Comparison of ENCODE assay signal across 10 mouse cellular contexts in genomic region chr5:150522867-150523234, GRCm38 (mm10). TPM values are rescaled to one million over a fixed set of nuclear protein-coding genes. Genes with fewer than 3 reads are reported as not detected.
A peak's percentile ranks its signal among the peaks of the same experiment; 100 is the strongest.
DNase-seq lines count a peak whose midpoint lies in the region; ATAC-seq and TF ChIP-seq lines count a peak whose summit lies in the region.
"Had no signal": no experiment of that assay in that cellular context is flagged by ENCODE, and none has a peak within 500 bp of the region (broad histone marks: within the 10 kb centered on the region; RNA-seq: fewer than 3 reads in every experiment).

No protein-coding gene starts in this region.

- peak; percentile 40 for DNase-seq in liver, adult 2 months (ENCODE audit: extremely low read depth, low read depth, low spot score)
- no peak for DNase-seq in liver
- DNase-seq in embryonic facial prominence, embryonic 11.5 days (ENCODE audit: low spot score), result no peak
- no peak for DNase-seq in left cerebral cortex, postnatal 36 days (ENCODE audit: low spot score in 2 of 2)
- DNase-seq in layer of hippocampus, postnatal 25 days (ENCODE audit: extremely low spot score in 1 of 2, low spot score in 1 of 2), result no peak
- DNase-seq in left cerebral cortex, postnatal 10 days (ENCODE audit: extremely low spot score in 1 of 2, low spot score in 2 of 2), result no peak

- no peak for TF ChIP-seq POLR2A in liver, adult 2 months (IDR thresholded peaks at IDR 0.05; ENCODE audit: extremely low read depth, insufficient read depth, low read length)

- no peaks in the 10 kb centered on the region for H3K79me2 ChIP-seq in liver, adult 2 months (ENCODE audit: control insufficient read depth, insufficient read depth, low read length)

- peak overlapping the region; percentile 89 for H3K4me3 ChIP-seq in liver, adult 2 months (ENCODE audit: insufficient read depth, low read depth, low read length)
- H3K4me3 ChIP-seq in embryonic facial prominence, embryonic 11.5 days (ENCODE audit: low read depth, low read length), result peak overlapping the region; percentile 80
- peak overlapping the region; percentile 85 for H3K4me3 ChIP-seq in intestine, postnatal 0 days (ENCODE audit: low read depth, low read length)
- H3K4me3 ChIP-seq in neural tube, embryonic 14.5 days (ENCODE audit: low read depth, low read length), result peak overlapping the region; percentile 71

- TF ChIP-seq CTCF in liver, adult 2 months (IDR thresholded peaks at IDR 0.05; ENCODE audit: low read depth, low read length), result no peak
- TF ChIP-seq CTCF in intestine, postnatal 0 days (IDR thresholded peaks at IDR 0.05; ENCODE audit: low read depth), result no peak

- ATAC-seq in embryonic facial prominence, embryonic 11.5 days (replicated peaks; ENCODE audit: insufficient number of reproducible peaks, low FRiP score, low TSS enrichment, low read depth), result no peak; the same call in 1 of the 2 replicates
- peak; percentile 20 for ATAC-seq in intestine, postnatal 0 days
- no peak; the same call in 1 of the 2 replicates for ATAC-seq in neural tube, embryonic 14.5 days (ENCODE audit: low read depth)

- H3K27me3 ChIP-seq in liver, adult 2 months (ENCODE audit: control insufficient read depth, insufficient read depth, low read length), result no peaks in the 10 kb centered on the region
- H3K27me3 ChIP-seq in embryonic facial prominence, embryonic 11.5 days (ENCODE audit: control insufficient read depth, insufficient read depth, low read length), result no peaks in the 10 kb centered on the region
- H3K27me3 ChIP-seq in intestine, postnatal 0 days (replicated peaks; ENCODE audit: control insufficient read depth, insufficient read depth, low read length), result no peaks in the 10 kb centered on the region
- no peaks in the 10 kb centered on the region for H3K27me3 ChIP-seq in neural tube, embryonic 14.5 days (ENCODE audit: control insufficient read depth, insufficient read depth, low read length)

- H3K4me2 ChIP-seq in embryonic facial prominence, embryonic 11.5 days (ENCODE audit: low read depth, low read length), result peak overlapping the region; percentile 63
- H3K4me2 ChIP-seq in intestine, postnatal 0 days (replicated peaks; ENCODE audit: low read depth), result peak overlapping the region; percentile 85
- peak overlapping the region; percentile 64 for H3K4me2 ChIP-seq in neural tube, embryonic 14.5 days (ENCODE audit: low read depth, low read length)

- H3K4me1 ChIP-seq in liver, adult 2 months (ENCODE audit: control insufficient read depth, insufficient read depth, low read length), result no peaks in the 10 kb centered on the region
- no peaks in the 10 kb centered on the region for H3K4me1 ChIP-seq in embryonic facial prominence, embryonic 11.5 days (ENCODE audit: control insufficient read depth, insufficient read depth, low read length)
- no peaks in the 10 kb centered on the region for H3K4me1 ChIP-seq in intestine, postnatal 0 days (replicated peaks; ENCODE audit: control insufficient read depth, insufficient read depth, low read length)
- H3K4me1 ChIP-seq in neural tube, embryonic 14.5 days (ENCODE audit: control insufficient read depth, insufficient read depth, low read length), result 0 out of 2 replicates have a peak, but pooled peaks cover 3% of the 10 kb centered on the region

- WGBS in liver, adult 2 months, result 4% methylated on average over 11 of the region's 11 CpGs
- 10% methylated on average over 11 of the region's 11 CpGs for WGBS in embryonic facial prominence, embryonic 11.5 days
- WGBS in intestine, postnatal 0 days, result 5% methylated on average over 11 of the region's 11 CpGs
- WGBS in neural tube, embryonic 14.5 days, result 9% methylated on average over 11 of the region's 11 CpGs

- intact Hi-C loops in left cerebral cortex, postnatal 36 days (cut with DNase I), result loop anchor here (2.0 to 10.0 kb wide), 2 partner anchors 72 to 142 kb away; partner anchors contain the start of gene N4bp2l1
- intact Hi-C loops in left cerebral cortex, postnatal 10 days (cut with DNase I), result loop anchor here (2.0 kb wide), 1 partner anchor 142 kb away; no protein-coding TSS in a partner anchor

- H3K9ac ChIP-seq in liver, adult 2 months (ENCODE audit: low read depth, low read length), result peak overlapping the region; percentile 92
- H3K9ac ChIP-seq in embryonic facial prominence, embryonic 11.5 days (replicated peaks; ENCODE audit: low read length), result peak overlapping the region; percentile 94
- H3K9ac ChIP-seq in intestine, postnatal 0 days (ENCODE audit: low read depth, low read length), result peak overlapping the region; percentile 80
- peak overlapping the region; percentile 76 for H3K9ac ChIP-seq in neural tube, embryonic 14.5 days (replicated peaks; ENCODE audit: low read depth, low read length)

- no peaks in the 10 kb centered on the region for H3K9me3 ChIP-seq in embryonic facial prominence, embryonic 11.5 days (replicated peaks; ENCODE audit: control insufficient read depth, low read length)
- no peaks in the 10 kb centered on the region for H3K9me3 ChIP-seq in intestine, postnatal 0 days (ENCODE audit: control insufficient read depth)
- no peaks in the 10 kb centered on the region for H3K9me3 ChIP-seq in neural tube, embryonic 14.5 days (ENCODE audit: control insufficient read depth, low read length)

- H3K27ac ChIP-seq in liver, adult 2 months (replicated peaks; ENCODE audit: insufficient read depth, low read depth, low read length), result peak overlapping the region; percentile 59
- H3K27ac ChIP-seq in embryonic facial prominence, embryonic 11.5 days (replicated peaks; ENCODE audit: low read depth, low read length), result peak overlapping the region; percentile 73
- H3K27ac ChIP-seq in intestine, postnatal 0 days (ENCODE audit: low read depth, low read length), result peak overlapping the region; percentile 22; the same call in 1 of the 2 replicates
- H3K27ac ChIP-seq in neural tube, embryonic 14.5 days (ENCODE audit: low read depth, low read length), result peak overlapping the region; percentile 52

- no peaks in the 10 kb centered on the region for H3K36me3 ChIP-seq in liver, adult 2 months (ENCODE audit: control insufficient read depth, insufficient read depth, low read length)
- no peaks in the 10 kb centered on the region for H3K36me3 ChIP-seq in embryonic facial prominence, embryonic 11.5 days (replicated peaks; ENCODE audit: control insufficient read depth, insufficient read depth, low read depth, low read length)
- no peaks in the 10 kb centered on the region; the same call in 1 of the 2 replicates for H3K36me3 ChIP-seq in intestine, postnatal 0 days (ENCODE audit: control insufficient read depth, insufficient read depth)
- no peaks in the 10 kb centered on the region for H3K36me3 ChIP-seq in neural tube, embryonic 14.5 days (ENCODE audit: control insufficient read depth, insufficient read depth, low read length)

RNA-seq across cellular contexts. Expression of gene Brca2, which starts 0.4 kb away (rescaled TPM):
- total RNA-seq in liver, adult 2 months (2014; rRNA removed), result 2.6 and 3.2 TPM in 2 replicates
- polyA plus RNA-seq in liver, adult 2 months (2012; rRNA removed), result 0.62 and 0.86 TPM in 2 replicates
- polyA plus RNA-seq in embryonic facial prominence, embryonic 11.5 days (2014; fragmentation: Nextera tagmentation; extraction: Ambion mirVana), result 21.4 and 29.6 TPM in 2 replicates
- polyA plus RNA-seq in intestine, postnatal 0 days (2015; fragmentation: Nextera tagmentation; extraction: Ambion mirVana), result 6.6 and 6.7 TPM in 2 replicates
- polyA plus RNA-seq in neural tube, embryonic 14.5 days (2014; fragmentation: Nextera tagmentation; extraction: Ambion mirVana), result 11.2 and 12.7 TPM in 2 replicates
- 10 to 100 TPM in 1 of 2 experiments, 1 to 10 TPM in 1; 7.6 to 11.6 TPM for total RNA-seq in left cerebral cortex, postnatal 36 days (2021)
- total RNA-seq in layer of hippocampus, postnatal 25 days (2021), result 1 to 10 TPM; 5.4 to 7.4 TPM
- total RNA-seq in left cerebral cortex, postnatal 10 days (2021), result 10 to 100 TPM in 1 of 2 experiments, 1 to 10 TPM in 1; 9.5 to 14.6 TPM

RNA-seq across cellular contexts. Expression of gene Zar1l, which starts 4.9 kb away (rescaled TPM):
- total RNA-seq in liver, adult 2 months (2014; rRNA removed), result not detected in 2 replicates
- not detected in 2 replicates for polyA plus RNA-seq in liver, adult 2 months (2012; rRNA removed)
- polyA plus RNA-seq in embryonic facial prominence, embryonic 11.5 days (2014; fragmentation: Nextera tagmentation; extraction: Ambion mirVana), result not detected in 2 replicates
- not detected in 2 replicates for polyA plus RNA-seq in intestine, postnatal 0 days (2015; fragmentation: Nextera tagmentation; extraction: Ambion mirVana)
- not detected in 2 replicates for polyA plus RNA-seq in neural tube, embryonic 14.5 days (2014; fragmentation: Nextera tagmentation; extraction: Ambion mirVana)
- total RNA-seq in left cerebral cortex, postnatal 36 days (2021), result 1 to 10 TPM in 1 of 2 experiments, under 1 TPM in 1; 0.99 to 1.9 TPM
- not detected for total RNA-seq in layer of hippocampus, postnatal 25 days (2021)
- total RNA-seq in left cerebral cortex, postnatal 10 days (2021), result 1 to 10 TPM; 1.3 to 1.4 TPM
- total RNA-seq: adrenal gland, adult 8-10 months; neutrophil, adult 5-6 weeks had no signal

Comparison
In these comparisons a context has a peak if more than half of its experiments do, and no peak if none do; other contexts are left out.
1. H3K27ac ChIP-seq: peak in every context shown above with its lines; median percentile 73 in embryonic facial prominence, embryonic 11.5 days; 59 in liver, adult 2 months; 52 in neural tube, embryonic 14.5 days; 22 in intestine, postnatal 0 days.